ENCODE assay signal across 22 mouse cellular contexts in genomic region chr14:76454673-76455072, GRCm38 (mm10). TPM values are rescaled to one million over a fixed set of nuclear protein-coding genes. Genes with fewer than 3 reads are reported as not detected.
DNase-seq lines count a peak whose midpoint lies in the region; ATAC-seq and TF ChIP-seq lines count a peak whose summit lies in the region.
"Had no signal": no experiment of that assay in that cellular context is flagged by ENCODE, and none has a peak within 500 bp of the region (broad histone marks: within the 10 kb centered on the region; RNA-seq: fewer than 3 reads in every experiment).

No protein-coding gene starts in this region.

- H3K9ac ChIP-seq in forebrain, embryonic 13.5 days, result no peak overlapping the region
- H3K9ac ChIP-seq in forebrain, embryonic 12.5 days, result no peak overlapping the region
- no peak overlapping the region for H3K9ac ChIP-seq in hindbrain, embryonic 14.5 days
- H3K9ac ChIP-seq in hindbrain, embryonic 11.5 days (ENCODE audit: low read depth, low read length), result no peak overlapping the region
- no peak overlapping the region for H3K9ac ChIP-seq in midbrain, embryonic 16.5 days (ENCODE audit: low read depth, low read length)
- H3K9ac ChIP-seq in midbrain, embryonic 13.5 days (replicated peaks), result no peak overlapping the region
- no peak overlapping the region for H3K9ac ChIP-seq in hindbrain, postnatal 0 days (replicated peaks; ENCODE audit: low read length)
- H3K9ac ChIP-seq: intestine, embryonic 15.5 days; liver, postnatal 0 days; neural tube, embryonic 12.5 days had no signal

- TF ChIP-seq CTCF in hindbrain, postnatal 0 days (IDR thresholded peaks at IDR 0.05; ENCODE audit: low read depth), result no peak

- 38% methylated on average over 5 of the region's 5 CpGs for WGBS in forebrain, embryonic 13.5 days
- 73% methylated on average over 5 of the region's 5 CpGs for WGBS in forebrain, embryonic 12.5 days
- 59% methylated on average over 5 of the region's 5 CpGs for WGBS in hindbrain, embryonic 14.5 days
- 67% methylated on average over 5 of the region's 5 CpGs for WGBS in hindbrain, embryonic 11.5 days
- 47% methylated on average over 5 of the region's 5 CpGs for WGBS in midbrain, embryonic 16.5 days
- WGBS in midbrain, embryonic 13.5 days, result 64% methylated on average over 5 of the region's 5 CpGs
- WGBS in hindbrain, postnatal 0 days, result 42% methylated on average over 4 of the region's 5 CpGs

- peaks cover 22% of the 10 kb centered on the region for H3K4me1 ChIP-seq in forebrain, embryonic 13.5 days
- peaks cover 17% of the 10 kb centered on the region for H3K4me1 ChIP-seq in forebrain, embryonic 12.5 days
- H3K4me1 ChIP-seq in hindbrain, embryonic 14.5 days (replicated peaks; ENCODE audit: control insufficient read depth, insufficient read depth, low read length), result peaks cover 5% of the 10 kb centered on the region; the same call in 1 of the 2 replicates
- no peaks in the 10 kb centered on the region; the same call in 1 of the 2 replicates for H3K4me1 ChIP-seq in hindbrain, embryonic 11.5 days (replicated peaks; ENCODE audit: control insufficient read depth, insufficient read depth, low read length)
- peaks cover 5% of the 10 kb centered on the region; the same call in 1 of the 2 replicates for H3K4me1 ChIP-seq in midbrain, embryonic 16.5 days (ENCODE audit: control insufficient read depth, insufficient read depth, low read length)
- peaks cover 16% of the 10 kb centered on the region for H3K4me1 ChIP-seq in midbrain, embryonic 13.5 days (replicated peaks)
- H3K4me1 ChIP-seq in hindbrain, postnatal 0 days (ENCODE audit: insufficient read depth, low read length), result 0 out of 2 replicates have a peak, but pooled peaks cover 6% of the 10 kb centered on the region

- DNase-seq in hindbrain, embryonic 14.5 days (ENCODE audit: low spot score), result no peak
- DNase-seq in hindbrain, embryonic 11.5 days (ENCODE audit: low spot score), result no peak
- peak; percentile 51 for DNase-seq in hindbrain, postnatal 0 days (ENCODE audit: low spot score)
- no peak for DNase-seq in right cerebral cortex, adult 2 months (ENCODE audit: low spot score in 2 of 2)
- DNase-seq: adrenal gland, postnatal 14 days; embryo, embryonic 11 days; gastrocnemius, postnatal 36 days; heart, postnatal 36 days; liver, postnatal 0 days; right cerebral cortex, postnatal 14 days; spleen, adult 18-20 months; thymus, postnatal 36 days had no signal

- H3K27me3 ChIP-seq in forebrain, embryonic 13.5 days, result no peaks in the 10 kb centered on the region
- H3K27me3 ChIP-seq in forebrain, embryonic 12.5 days, result no peaks in the 10 kb centered on the region
- no peaks in the 10 kb centered on the region for H3K27me3 ChIP-seq in hindbrain, embryonic 14.5 days (ENCODE audit: control insufficient read depth, insufficient read depth, low read length)
- H3K27me3 ChIP-seq in hindbrain, embryonic 11.5 days (ENCODE audit: control insufficient read depth, insufficient read depth, low read length), result no peaks in the 10 kb centered on the region
- no peaks in the 10 kb centered on the region for H3K27me3 ChIP-seq in midbrain, embryonic 16.5 days (ENCODE audit: control insufficient read depth, insufficient read depth, low read depth, low read length)
- no peaks in the 10 kb centered on the region for H3K27me3 ChIP-seq in midbrain, embryonic 13.5 days
- H3K27me3 ChIP-seq in hindbrain, postnatal 0 days (ENCODE audit: insufficient read depth, low read length), result no peaks in the 10 kb centered on the region
- H3K27me3 ChIP-seq: intestine, embryonic 15.5 days; neural tube, embryonic 12.5 days had no signal

- H3K9me3 ChIP-seq in forebrain, embryonic 13.5 days (replicated peaks), result no peaks in the 10 kb centered on the region
- H3K9me3 ChIP-seq in forebrain, embryonic 12.5 days, result no peaks in the 10 kb centered on the region
- H3K9me3 ChIP-seq in hindbrain, embryonic 14.5 days (ENCODE audit: control insufficient read depth, low read length), result no peaks in the 10 kb centered on the region
- H3K9me3 ChIP-seq in hindbrain, embryonic 11.5 days (ENCODE audit: control insufficient read depth, low read length), result no peaks in the 10 kb centered on the region
- no peaks in the 10 kb centered on the region for H3K9me3 ChIP-seq in midbrain, embryonic 16.5 days (replicated peaks; ENCODE audit: control insufficient read depth, low read length, poor library complexity, severe bottlenecking)
- no peaks in the 10 kb centered on the region for H3K9me3 ChIP-seq in midbrain, embryonic 13.5 days
- no peaks in the 10 kb centered on the region for H3K9me3 ChIP-seq in hindbrain, postnatal 0 days (ENCODE audit: low read length)
- H3K9me3 ChIP-seq: intestine, embryonic 15.5 days; limb, embryonic 10.5 days; neural tube, embryonic 12.5 days had no signal

- peak overlapping the region; percentile 31; the same call in 1 of the 2 replicates for H3K27ac ChIP-seq in forebrain, embryonic 13.5 days
- H3K27ac ChIP-seq in forebrain, embryonic 12.5 days, result no peak overlapping the region
- peak overlapping the region; percentile 32; the same call in 1 of the 2 replicates for H3K27ac ChIP-seq in hindbrain, embryonic 14.5 days
- H3K27ac ChIP-seq in hindbrain, embryonic 11.5 days (ENCODE audit: low read depth, low read length), result no peak overlapping the region
- no peak overlapping the region for H3K27ac ChIP-seq in midbrain, embryonic 16.5 days (ENCODE audit: low read length)
- H3K27ac ChIP-seq in midbrain, embryonic 13.5 days, result no peak overlapping the region
- H3K27ac ChIP-seq in hindbrain, postnatal 0 days, result no peak overlapping the region
- H3K27ac ChIP-seq: intestine, embryonic 15.5 days; limb, embryonic 10.5 days; neural tube, embryonic 12.5 days had no signal

- ATAC-seq in forebrain, embryonic 13.5 days, result peak; percentile 44; the same call in 1 of the 2 replicates
- no peak for ATAC-seq in forebrain, embryonic 12.5 days (ENCODE audit: low FRiP score)
- 0 out of 2 replicates have a peak, but pooled peaks have one; percentile 49 for ATAC-seq in hindbrain, embryonic 14.5 days (ENCODE audit: low FRiP score)
- no peak for ATAC-seq in hindbrain, embryonic 11.5 days (ENCODE audit: low FRiP score)
- 0 out of 2 replicates have a peak, but pooled peaks have one; percentile 16 for ATAC-seq in midbrain, embryonic 16.5 days
- no peak for ATAC-seq in midbrain, embryonic 13.5 days
- peak; percentile 19; the same call in 1 of the 2 replicates for ATAC-seq in hindbrain, postnatal 0 days
- ATAC-seq: CD4-positive, CD25-positive, alpha-beta regulatory T cell, adult 4 months; intestine, embryonic 15.5 days; liver, postnatal 0 days had no signal

- no peak overlapping the region for H3K4me2 ChIP-seq in forebrain, embryonic 13.5 days
- H3K4me2 ChIP-seq in forebrain, embryonic 12.5 days, result no peak overlapping the region
- H3K4me2 ChIP-seq in hindbrain, embryonic 14.5 days (replicated peaks), result no peak overlapping the region
- H3K4me2 ChIP-seq in hindbrain, embryonic 11.5 days (replicated peaks; ENCODE audit: low read depth, low read length), result no peak overlapping the region
- no peak overlapping the region for H3K4me2 ChIP-seq in midbrain, embryonic 16.5 days (ENCODE audit: low read length)
- H3K4me2 ChIP-seq in midbrain, embryonic 13.5 days (replicated peaks), result no peak overlapping the region
- H3K4me2 ChIP-seq in hindbrain, postnatal 0 days (ENCODE audit: low read depth, low read length), result no peak overlapping the region
- H3K4me2 ChIP-seq: heart, embryonic 11.5 days; intestine, embryonic 15.5 days; neural tube, embryonic 12.5 days had no signal

- no peak overlapping the region for H3K4me3 ChIP-seq in forebrain, embryonic 13.5 days
- no peak overlapping the region for H3K4me3 ChIP-seq in forebrain, embryonic 12.5 days (replicated peaks)
- H3K4me3 ChIP-seq in hindbrain, embryonic 14.5 days (replicated peaks; ENCODE audit: low read length), result no peak overlapping the region
- H3K4me3 ChIP-seq in hindbrain, embryonic 11.5 days (ENCODE audit: low read depth, low read length), result no peak overlapping the region
- no peak overlapping the region for H3K4me3 ChIP-seq in midbrain, embryonic 16.5 days (ENCODE audit: low read depth, low read length)
- no peak overlapping the region for H3K4me3 ChIP-seq in midbrain, embryonic 13.5 days (replicated peaks)
- H3K4me3 ChIP-seq in hindbrain, postnatal 0 days (ENCODE audit: low read length), result no peak overlapping the region
- H3K4me3 ChIP-seq: intestine, embryonic 15.5 days; limb, embryonic 10.5 days; neural tube, embryonic 12.5 days had no signal

- H3K36me3 ChIP-seq in forebrain, embryonic 13.5 days (ENCODE audit: poor library complexity, severe bottlenecking), result peaks cover 11% of the 10 kb centered on the region; the same call in 1 of the 2 replicates
- H3K36me3 ChIP-seq in forebrain, embryonic 12.5 days (replicated peaks), result peaks cover 8% of the 10 kb centered on the region; the same call in 1 of the 2 replicates
- H3K36me3 ChIP-seq in hindbrain, embryonic 14.5 days (replicated peaks; ENCODE audit: control insufficient read depth, insufficient read depth), result peaks cover 11% of the 10 kb centered on the region; the same call in 1 of the 2 replicates
- H3K36me3 ChIP-seq in hindbrain, embryonic 11.5 days (ENCODE audit: control insufficient read depth, insufficient read depth, low read length), result no peaks in the 10 kb centered on the region
- no peaks in the 10 kb centered on the region; the same call in 1 of the 2 replicates for H3K36me3 ChIP-seq in midbrain, embryonic 16.5 days (ENCODE audit: control insufficient read depth, insufficient read depth, low read length)
- H3K36me3 ChIP-seq in midbrain, embryonic 13.5 days, result peaks cover 6% of the 10 kb centered on the region
- no peaks in the 10 kb centered on the region for H3K36me3 ChIP-seq in hindbrain, postnatal 0 days (ENCODE audit: insufficient read depth, low read length)
- H3K36me3 ChIP-seq: G1E; intestine, embryonic 15.5 days had no signal

RNA-seq across cellular contexts. Expression of gene Tsc22d1, which starts 39.9 kb away (rescaled TPM):
- polyA plus RNA-seq in forebrain, embryonic 13.5 days (2015; fragmentation: Nextera tagmentation; extraction: Ambion mirVana), result 475 and 490 TPM in 2 replicates
- polyA plus RNA-seq in forebrain, embryonic 12.5 days (2016; fragmentation: Nextera tagmentation; extraction: Ambion mirVana), result 381 and 460 TPM in 2 replicates
- polyA plus RNA-seq in hindbrain, embryonic 14.5 days (2014; fragmentation: Nextera tagmentation; extraction: Ambion mirVana), result 891 and 894 TPM in 2 replicates
- 542 and 547 TPM in 2 replicates for polyA plus RNA-seq in hindbrain, embryonic 11.5 days (2014; fragmentation: Nextera tagmentation; extraction: Ambion mirVana)
- polyA plus RNA-seq in midbrain, embryonic 16.5 days (2015; fragmentation: Nextera tagmentation; extraction: Ambion mirVana), result 738 and 762 TPM in 2 replicates
- polyA plus RNA-seq in midbrain, embryonic 13.5 days (2015; fragmentation: Nextera tagmentation; extraction: Ambion mirVana), result 644 and 657 TPM in 2 replicates
- 525 and 569 TPM in 2 replicates for total RNA-seq in hindbrain, postnatal 0 days (2014; rRNA removed)
- polyA plus RNA-seq in hindbrain, postnatal 0 days (2015; fragmentation: Nextera tagmentation; extraction: Ambion mirVana), result 544 and 588 TPM in 2 replicates

Comparison
In these comparisons a context has a peak if more than half of its experiments do, and no peak if none do; other contexts are left out.
1. ATAC-seq: peak in forebrain, embryonic 13.5 days (single experiment), hindbrain, embryonic 14.5 days (single experiment), midbrain, embryonic 16.5 days (single experiment) and hindbrain, postnatal 0 days (single experiment); none in forebrain, embryonic 12.5 days (single experiment), hindbrain, embryonic 11.5 days (single experiment) and midbrain, embryonic 13.5 days (single experiment).
2. H3K27ac ChIP-seq: peak in forebrain, embryonic 13.5 days (single experiment) and hindbrain, embryonic 14.5 days (single experiment); none in forebrain, embryonic 12.5 days (single experiment), hindbrain, embryonic 11.5 days (single experiment), midbrain, embryonic 16.5 days (single experiment), midbrain, embryonic 13.5 days (single experiment) and hindbrain, postnatal 0 days (single experiment).